Mouse (Mus musculus) mouse embryonic stem cell (cell line): ENCODE results near the gene Olfr560.

Source experiments
- in situ Hi-C, 2 experiments: fragments of 300-500 bp; cut with MboI; formaldehyde crosslinking; loops; 1 replicate in 1 of 2; 3 replicates in 1 of 2; pipeline ENCODE4 v1.14.3; 2019 to 2020; ENCODE audit warnings: low sequenced_read_pairs in 2 of 2, low pct_unique_long_range_greater_than_20kb in 1 of 2, mixed read lengths in 1 of 2; ENCODE audit not compliant: unreplicated experiment in 1 of 2

Gene Olfr560

GRCm38 (mm10) chr7:102759266-102759665, at the start of gene Olfr560, which contains the start of gene Olfr78:
Olfr560 (minus strand) TSS chr7:102759366.
Olfr78 (minus strand) TSS chr7:102759471.
- in situ Hi-C loops = no loop called here

- in situ Hi-C loops = no loop called here
Measured at GRCm38 (mm10) chr7:102803180-102803579, 44.0 kb upstream of the Olfr560 start, which contains the start of gene Olfr564. Olfr564 (plus strand) TSS chr7:102803480.

- in situ Hi-C loops = no loop called here
Measured at GRCm38 (mm10) chr7:102770921-102771320, 11.8 kb upstream of the Olfr560 start, which contains the start of gene Olfr561. Olfr561 (plus strand) TSS chr7:102771221.

GRCm38 (mm10) chr7:102752086-102752485, 7.1 kb downstream of the Olfr560 start:
- in situ Hi-C loops = no loop called here

DNA sequence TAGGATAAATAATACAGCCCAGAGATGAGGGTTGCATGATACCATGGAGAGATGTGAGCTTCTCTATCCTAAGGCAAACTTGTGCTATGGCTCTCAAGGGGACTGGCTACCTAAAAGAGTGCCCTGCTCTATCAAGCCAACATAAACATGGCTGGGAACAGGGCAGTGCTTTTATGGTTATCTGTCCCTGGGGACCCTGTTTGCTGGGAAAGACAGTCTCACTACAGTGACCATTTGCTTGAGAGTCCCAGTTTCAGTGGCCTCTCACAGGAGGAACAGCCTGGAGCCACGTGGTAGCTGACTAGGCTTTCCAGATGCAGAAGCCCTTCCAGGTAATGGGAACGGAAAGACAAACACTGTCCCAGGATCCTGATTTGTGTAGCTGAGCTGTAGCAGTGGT, 21.5 kb downstream of the Olfr560 start:
- in situ Hi-C loops = no loop called here

GRCm38 (mm10) chr7:102733793-102734192, 25.4 kb downstream of the Olfr560 start:
- in situ Hi-C loops = no loop called here

GRCm38 (mm10) chr7:102727391-102727790, 31.8 kb downstream of the Olfr560 start, which contains the start of gene Olfr559:
Olfr559 (minus strand) TSS chr7:102727491.
- in situ Hi-C loops = no loop called here

DNA sequence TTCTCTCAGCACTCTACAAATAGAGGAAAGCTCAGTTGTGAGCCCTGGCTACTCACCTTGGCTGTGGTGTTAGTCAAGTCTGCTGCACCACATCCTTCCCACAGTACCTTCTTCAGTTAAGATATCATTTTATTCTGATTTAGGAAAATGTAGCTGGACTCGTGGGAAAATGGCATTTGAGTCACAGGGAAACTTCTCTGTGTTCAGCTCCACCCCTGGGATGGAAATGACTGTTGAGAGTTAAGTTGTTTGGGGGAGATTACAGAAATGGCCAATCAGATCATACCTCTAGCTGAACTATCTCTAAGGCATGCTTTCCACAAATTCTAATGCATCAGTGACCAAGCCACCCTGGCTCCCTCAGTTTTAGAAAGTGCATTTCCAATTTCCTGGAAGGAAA, 40.2 kb downstream of the Olfr560 start, which contains the start of gene Olfr33:
Gene Olfr33, minus strand, starts transcription at position 101 of the 400 bp plus-strand sequence.
- in situ Hi-C loops = no loop called here

GRCm38 (mm10) chr7:102701915-102702314, 57.3 kb downstream of the Olfr560 start, which contains the start of gene Olfr558:
Olfr558 (plus strand) TSS chr7:102702215.
- in situ Hi-C loops = no loop called here
